Mouse (Mus musculus): ENCODE results near the gene Trip10. TPM values are rescaled to one million over a fixed set of nuclear protein-coding genes. Genes with fewer than 3 reads are reported as not detected.

Trip10 gene
- polyA plus RNA-seq, 1 experiment: 61.1 TPM

- Histone ChIP-seq H3K4me1 (ENCODE audit: control insufficient read depth, insufficient read depth, low read length) (no peaks in the 10 kb centered on the region), H3K27me3 (ENCODE audit: control insufficient read depth, insufficient read depth, low read length, poor library complexity, severe bottlenecking) (no peaks in the 10 kb centered on the region), H3K27ac (ENCODE audit: insufficient read depth, low read length) (no peak overlapping the region), H3K36me3 (ENCODE audit: control insufficient read depth, insufficient read depth, low read length, poor library complexity, severe bottlenecking) (no peaks in the 10 kb centered on the region), H3K9me3 (replicated peaks; ENCODE audit: control insufficient read depth, insufficient read depth, low read length, poor library complexity, severe bottlenecking) (no peaks in the 10 kb centered on the region), H3K9ac (ENCODE audit: low read depth, poor library complexity, severe bottlenecking) (no peak overlapping the region), H3K4me3 (ENCODE audit: low read depth, low read length) (no peak overlapping the region)
- TF ChIP-seq CTCF (IDR thresholded peaks at IDR 0.05; ENCODE audit: low read depth, low read length) (no peak), EP300 (IDR thresholded peaks at IDR 0.05; ENCODE audit: insufficient read depth, low read depth, low read length) (no peak)
Measured at GRCm38 (mm10) chr17:57245311-57245929, 3.8 kb upstream of the Trip10 start.

GRCm38 (mm10) chr17:57246663-57247392, 2.4 kb upstream of the Trip10 start:
- no peaks in the 10 kb centered on the region for H3K36me3 ChIP-seq (ENCODE audit: control insufficient read depth, insufficient read depth, low read length, poor library complexity, severe bottlenecking)
- H3K4me1 ChIP-seq (ENCODE audit: control insufficient read depth, insufficient read depth, low read length): no peaks in the 10 kb centered on the region
- TF ChIP-seq POLR2A (IDR thresholded peaks at IDR 0.05; ENCODE audit: insufficient read depth, low read length) (no peak), EP300 (IDR thresholded peaks at IDR 0.05; ENCODE audit: insufficient read depth, low read depth, low read length) (no peak), CTCF (IDR thresholded peaks at IDR 0.05; ENCODE audit: low read depth, low read length) (no peak)
- H3K9me3 ChIP-seq (replicated peaks; ENCODE audit: control insufficient read depth, insufficient read depth, low read length, poor library complexity, severe bottlenecking): no peaks in the 10 kb centered on the region
- no peak overlapping the region for H3K27ac ChIP-seq (ENCODE audit: insufficient read depth, low read length)
- H3K9ac ChIP-seq (ENCODE audit: low read depth, poor library complexity, severe bottlenecking): peak overlapping the region; percentile 69
- peak overlapping the region; percentile 86 for H3K4me3 ChIP-seq (ENCODE audit: low read depth, low read length)
- no peaks in the 10 kb centered on the region for H3K27me3 ChIP-seq (ENCODE audit: control insufficient read depth, insufficient read depth, low read length, poor library complexity, severe bottlenecking)

GRCm38 (mm10) chr17:57247393-57248200, 1.7 kb upstream of the Trip10 start:
- TF ChIP-seq POLR2A (IDR thresholded peaks at IDR 0.05; ENCODE audit: insufficient read depth, low read length): no peak
- no peak for TF ChIP-seq EP300 (IDR thresholded peaks at IDR 0.05; ENCODE audit: insufficient read depth, low read depth, low read length)
- no peak for TF ChIP-seq CTCF (IDR thresholded peaks at IDR 0.05; ENCODE audit: low read depth, low read length)
- Histone ChIP-seq H3K9ac (ENCODE audit: low read depth, poor library complexity, severe bottlenecking) (peak overlapping the region; percentile 69), H3K36me3 (ENCODE audit: control insufficient read depth, insufficient read depth, low read length, poor library complexity, severe bottlenecking) (no peaks in the 10 kb centered on the region), H3K9me3 (replicated peaks; ENCODE audit: control insufficient read depth, insufficient read depth, low read length, poor library complexity, severe bottlenecking) (no peaks in the 10 kb centered on the region), H3K4me3 (ENCODE audit: low read depth, low read length) (peak overlapping the region; percentile 89), H3K27me3 (ENCODE audit: control insufficient read depth, insufficient read depth, low read length, poor library complexity, severe bottlenecking) (no peaks in the 10 kb centered on the region), H3K4me1 (ENCODE audit: control insufficient read depth, insufficient read depth, low read length) (no peaks in the 10 kb centered on the region), H3K27ac (ENCODE audit: insufficient read depth, low read length) (no peak overlapping the region)

GRCm38 (mm10) chr17:57248201-57248699, 1.0 kb upstream of the Trip10 start, which contains the start of gene Gpr108:
Gpr108 (minus strand) TSS chr17:57248446.
- H3K9ac ChIP-seq (ENCODE audit: low read depth, poor library complexity, severe bottlenecking): peak within 1 kb of the TSS; percentile 81
- H3K9me3 ChIP-seq (replicated peaks; ENCODE audit: control insufficient read depth, insufficient read depth, low read length, poor library complexity, severe bottlenecking): no peaks in the 10 kb centered on the region
- no peaks in the 10 kb centered on the region for H3K4me1 ChIP-seq (ENCODE audit: control insufficient read depth, insufficient read depth, low read length)
- no peak within 1 kb of the TSS for H3K27ac ChIP-seq (ENCODE audit: insufficient read depth, low read length)
- H3K4me3 ChIP-seq (ENCODE audit: low read depth, low read length): peak within 1 kb of the TSS; percentile 89
- H3K27me3 ChIP-seq (ENCODE audit: control insufficient read depth, insufficient read depth, low read length, poor library complexity, severe bottlenecking): no peaks in the 10 kb centered on the region
- peaks cover 3% of the 10 kb centered on the region; the same call in 1 of the 2 replicates for H3K36me3 ChIP-seq (ENCODE audit: control insufficient read depth, insufficient read depth, low read length, poor library complexity, severe bottlenecking)
- TF ChIP-seq POLR2A (IDR thresholded peaks at IDR 0.05; ENCODE audit: insufficient read depth, low read length) (no peak), CTCF (IDR thresholded peaks at IDR 0.05; ENCODE audit: low read depth, low read length) (peak; percentile 86)

- Histone ChIP-seq H3K9ac (ENCODE audit: low read depth, poor library complexity, severe bottlenecking) (peak overlapping the region; percentile 17; the same call in 1 of the 2 replicates), H3K27ac (ENCODE audit: insufficient read depth, low read length) (no peak overlapping the region), H3K27me3 (ENCODE audit: control insufficient read depth, insufficient read depth, low read length, poor library complexity, severe bottlenecking) (no peaks in the 10 kb centered on the region), H3K9me3 (replicated peaks; ENCODE audit: control insufficient read depth, insufficient read depth, low read length, poor library complexity, severe bottlenecking) (no peaks in the 10 kb centered on the region), H3K36me3 (ENCODE audit: control insufficient read depth, insufficient read depth, low read length, poor library complexity, severe bottlenecking) (peaks cover 8% of the 10 kb centered on the region), H3K4me3 (ENCODE audit: low read depth, low read length) (peak overlapping the region; percentile 89), H3K4me1 (ENCODE audit: control insufficient read depth, insufficient read depth, low read length) (no peaks in the 10 kb centered on the region)
- TF ChIP-seq EP300 (IDR thresholded peaks at IDR 0.05; ENCODE audit: insufficient read depth, low read depth, low read length) (no peak), POLR2A (IDR thresholded peaks at IDR 0.05; ENCODE audit: insufficient read depth, low read length) (no peak), CTCF (IDR thresholded peaks at IDR 0.05; ENCODE audit: low read depth, low read length) (no peak)
Measured at GRCm38 (mm10) chr17:57248771-57249170, 484 bp upstream of the Trip10 start.
